Mouse (Mus musculus) CH12.LX (cell line): ENCODE results near the gene Clock.

Experiments
- CHD1 ChIP-seq: IDR thresholded peaks from 2 replicates; pipeline ENCODE4 v1.6.1; 2012; ENCODE audit warnings: low read depth, low read length, improper control_type of control experiment, inconsistent platforms
- MAX ChIP-seq: IDR thresholded peaks from 2 replicates; pipeline ENCODE4 v1.6.1; 2011; ENCODE audit warnings: low read length, improper control_type of control experiment
- MAZ ChIP-seq: IDR thresholded peaks from 2 replicates; pipeline ENCODE4 v1.6.1; 2012; ENCODE audit warnings: low read depth, mild to moderate bottlenecking, inconsistent platforms, low read length, improper control_type of control experiment, moderate library complexity
- MEF2A ChIP-seq: IDR thresholded peaks from 2 replicates; pipeline ENCODE4 v1.6.1; 2014; ENCODE audit warnings: low read depth, mild to moderate bottlenecking, inconsistent platforms, low read length, improper control_type of control experiment, borderline replicate concordance
- POLR2A ChIP-seq: IDR thresholded peaks from 2 replicates; pipeline ENCODE4 v1.6.1; 2011; ENCODE audit warnings: low read depth, mild to moderate bottlenecking, improper control_type of control experiment, low read length
- UBTF ChIP-seq: IDR thresholded peaks from 2 replicates; pipeline ENCODE4 v1.6.1; 2012; ENCODE audit warnings: low read depth, mild to moderate bottlenecking, inconsistent platforms, low read length, improper control_type of control experiment, moderate library complexity
- ZMIZ1 ChIP-seq: IDR thresholded peaks from 2 replicates; pipeline ENCODE4 v1.6.1; 2012; ENCODE audit warnings: low read depth, mild to moderate bottlenecking, inconsistent platforms, low read length, improper control_type of control experiment

DNA sequence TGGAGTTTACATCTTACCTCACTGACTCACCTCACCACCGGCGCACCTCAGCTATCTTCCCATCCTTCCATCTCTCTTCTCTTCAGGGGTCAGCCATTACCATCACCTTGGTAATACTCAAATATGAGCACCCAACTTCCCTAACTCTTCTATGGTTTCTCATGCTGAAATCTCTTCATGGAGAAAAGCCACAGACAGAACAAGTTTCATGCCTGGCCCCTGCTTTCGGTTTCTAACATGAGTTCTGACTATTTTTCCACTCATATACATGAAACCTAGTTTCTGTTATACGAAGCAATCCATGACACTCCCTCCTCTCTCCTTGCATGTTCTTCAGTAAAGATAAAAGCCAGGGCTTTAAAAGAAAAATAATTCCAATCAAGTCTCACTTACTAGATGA is 60.7 kb downstream of the Clock start:
- TF ChIP-seq MAX (no peak), MAZ (no peak), UBTF (no peak), CHD1 (no peak), ZMIZ1 (no peak), POLR2A (no peak), MEF2A (peak; percentile 34; the same call in 1 of the 2 replicates)
